Mouse (Mus musculus): ENCODE measurements around the gene Fam3b.

Fam3b gene

DNA sequence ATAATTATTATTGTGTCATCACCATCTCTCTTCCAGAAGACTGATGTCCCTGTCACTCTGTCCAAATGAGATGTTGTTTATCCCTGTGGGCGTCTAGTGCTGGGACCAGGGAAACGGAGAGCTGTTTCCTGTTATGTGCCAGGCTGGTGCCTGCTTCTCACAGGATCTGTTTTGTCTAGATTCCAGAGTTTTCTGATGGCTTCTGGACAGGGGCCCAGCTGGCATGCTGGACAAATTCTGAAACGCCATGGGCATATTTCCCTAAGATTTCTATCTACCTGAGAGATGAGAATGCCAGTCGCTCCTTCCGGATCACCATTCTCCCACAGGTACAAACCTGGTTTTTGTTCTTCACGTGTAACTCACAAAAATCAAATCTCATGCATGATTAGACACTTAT, 92.9 kb downstream of the Fam3b start:
- DNase-seq (ENCODE audit: low read depth, low spot score) = no peak
